Mouse (Mus musculus): Measurements from ENCODE around the gene Ppp1r13b. TPM values are rescaled to one million over a fixed set of nuclear protein-coding genes. Genes with fewer than 3 reads are reported as not detected.

The Ppp1r13b gene
- polyA plus RNA-seq, 1 experiment: 32.1 TPM

GRCm38 (mm10) chr12:111889251-111889650 is 18.7 kb downstream of the Ppp1r13b start:
- H3K27ac ChIP-seq (ENCODE audit: insufficient read depth, low read length): no peak overlapping the region
- no peak for TF ChIP-seq CTCF (IDR thresholded peaks at IDR 0.05; ENCODE audit: extremely low read depth, insufficient read depth, low read length)
- TF ChIP-seq POLR2A (IDR thresholded peaks at IDR 0.05; ENCODE audit: extremely low read depth, insufficient read depth, low read length): no peak
- H3K4me1 ChIP-seq (ENCODE audit: control insufficient read depth, insufficient read depth, low read length): 0 out of 2 replicates have a peak, but pooled peaks cover 2% of the 10 kb centered on the region
- no peak overlapping the region for H3K4me3 ChIP-seq (ENCODE audit: insufficient read depth, low read length)

DNA sequence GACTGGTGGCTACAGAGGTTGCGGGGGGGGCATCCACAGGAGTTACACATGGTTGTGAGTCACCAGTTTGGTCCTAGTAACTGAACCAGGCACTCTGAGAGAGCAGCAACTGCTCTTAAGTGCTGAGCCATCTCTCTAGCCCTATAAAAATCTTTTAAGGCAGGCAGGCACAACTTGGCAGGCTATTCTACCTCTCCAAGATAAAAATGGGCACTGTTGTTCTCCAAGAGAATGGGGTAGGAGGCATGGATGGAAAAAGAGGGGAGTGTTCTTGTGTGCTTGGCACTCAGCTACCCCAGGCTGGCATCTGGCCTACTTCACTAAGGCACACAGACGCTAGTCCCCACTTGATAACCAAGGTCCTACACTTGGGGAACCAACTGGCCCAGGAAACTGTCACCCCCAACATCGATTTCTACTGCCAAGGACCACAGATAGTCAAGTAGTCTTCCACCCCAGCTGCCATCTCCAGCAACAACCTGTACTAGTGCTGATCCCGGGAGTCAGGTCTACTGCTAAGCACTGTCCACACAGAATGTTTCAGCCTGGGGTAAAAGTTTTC is 19.5 kb downstream of the Ppp1r13b start:
- no peak overlapping the region for H3K4me3 ChIP-seq (ENCODE audit: insufficient read depth, low read length)
- no peak for TF ChIP-seq CTCF (IDR thresholded peaks at IDR 0.05; ENCODE audit: extremely low read depth, insufficient read depth, low read length)
- TF ChIP-seq POLR2A (IDR thresholded peaks at IDR 0.05; ENCODE audit: extremely low read depth, insufficient read depth, low read length): no peak
- no peak overlapping the region for H3K27ac ChIP-seq (ENCODE audit: insufficient read depth, low read length)
- 0 out of 2 replicates have a peak, but pooled peaks cover 2% of the 10 kb centered on the region for H3K4me1 ChIP-seq (ENCODE audit: control insufficient read depth, insufficient read depth, low read length)

GRCm38 (mm10) chr12:111887005-111887404 is 20.9 kb downstream of the Ppp1r13b start:
- Histone ChIP-seq H3K4me1 (ENCODE audit: control insufficient read depth, insufficient read depth, low read length) (0 out of 2 replicates have a peak, but pooled peaks cover 2% of the 10 kb centered on the region), H3K4me3 (ENCODE audit: insufficient read depth, low read length) (no peak overlapping the region), H3K27ac (ENCODE audit: insufficient read depth, low read length) (no peak overlapping the region)
- no peak for TF ChIP-seq POLR2A (IDR thresholded peaks at IDR 0.05; ENCODE audit: extremely low read depth, insufficient read depth, low read length)
- TF ChIP-seq CTCF (IDR thresholded peaks at IDR 0.05; ENCODE audit: extremely low read depth, insufficient read depth, low read length): no peak

DNA sequence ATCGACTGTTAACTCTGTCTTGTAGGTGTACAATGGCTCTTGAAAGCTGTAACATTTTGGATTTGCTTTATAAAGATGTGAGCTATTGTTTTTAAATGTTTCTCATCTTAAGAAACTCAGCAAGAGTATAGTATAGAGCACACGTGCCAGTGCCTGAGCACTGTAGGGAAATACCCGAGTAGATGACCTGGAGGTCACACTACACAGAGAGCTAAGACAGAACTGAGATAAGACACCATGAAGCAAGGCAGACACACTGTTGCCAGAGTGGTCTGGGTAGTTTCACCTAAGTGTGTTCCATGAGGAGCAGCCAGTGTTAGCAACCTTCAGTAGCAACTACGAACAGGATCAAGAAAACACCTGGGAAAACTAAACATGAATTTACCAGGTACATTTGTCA is 25.1 kb downstream of the Ppp1r13b start:
- H3K27ac ChIP-seq (ENCODE audit: insufficient read depth, low read length): no peak overlapping the region
- 0 out of 2 replicates have a peak, but pooled peaks cover 2% of the 10 kb centered on the region for H3K4me1 ChIP-seq (ENCODE audit: control insufficient read depth, insufficient read depth, low read length)
- H3K4me3 ChIP-seq (ENCODE audit: insufficient read depth, low read length): no peak overlapping the region
- TF ChIP-seq POLR2A (IDR thresholded peaks at IDR 0.05; ENCODE audit: extremely low read depth, insufficient read depth, low read length): no peak
- TF ChIP-seq CTCF (IDR thresholded peaks at IDR 0.05; ENCODE audit: extremely low read depth, insufficient read depth, low read length): no peak

DNA sequence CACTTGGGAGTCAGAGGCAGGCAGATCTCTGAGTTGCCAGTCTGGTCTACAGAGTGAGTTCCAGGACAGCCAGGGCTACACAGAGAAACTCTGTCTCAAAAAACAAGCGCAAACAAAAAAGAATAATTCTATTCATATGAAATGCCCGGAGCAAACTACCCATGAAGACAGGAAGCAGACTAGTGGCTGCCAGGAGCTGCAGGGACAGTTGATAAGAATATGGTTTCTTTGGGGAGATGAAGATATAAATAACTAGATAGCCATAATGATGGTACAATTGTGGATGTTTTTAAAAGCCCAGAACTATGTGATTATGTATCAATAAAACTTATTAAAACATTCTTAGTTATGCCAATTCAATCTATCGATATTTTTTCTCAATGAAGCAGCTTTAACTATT is 25.9 kb downstream of the Ppp1r13b start:
- Histone ChIP-seq H3K27ac (ENCODE audit: insufficient read depth, low read length) (no peak overlapping the region), H3K4me1 (ENCODE audit: control insufficient read depth, insufficient read depth, low read length) (0 out of 2 replicates have a peak, but pooled peaks cover 2% of the 10 kb centered on the region), H3K4me3 (ENCODE audit: insufficient read depth, low read length) (no peak overlapping the region)
- no peak for TF ChIP-seq POLR2A (IDR thresholded peaks at IDR 0.05; ENCODE audit: extremely low read depth, insufficient read depth, low read length)
- no peak for TF ChIP-seq CTCF (IDR thresholded peaks at IDR 0.05; ENCODE audit: extremely low read depth, insufficient read depth, low read length)

DNA sequence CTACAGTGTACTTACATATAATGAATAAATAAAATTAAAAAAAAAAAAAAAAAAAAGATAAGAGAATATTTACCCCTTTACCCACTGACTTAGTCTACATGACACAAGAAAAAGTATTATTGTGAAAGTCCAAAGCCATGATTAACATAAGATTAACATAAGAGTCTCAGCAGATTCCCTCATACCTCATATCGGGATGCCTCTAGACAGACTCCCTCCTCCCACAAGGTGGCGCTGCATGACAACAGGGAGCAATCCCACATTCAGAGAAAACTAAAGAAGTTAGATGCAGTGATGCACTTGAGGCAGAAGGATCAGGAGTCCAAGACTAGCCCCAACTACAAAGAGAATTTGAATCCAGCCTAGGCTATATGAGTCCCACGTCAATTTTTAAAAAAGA is 29.7 kb downstream of the Ppp1r13b start:
- Histone ChIP-seq H3K27ac (ENCODE audit: insufficient read depth, low read length) (no peak overlapping the region), H3K4me1 (ENCODE audit: control insufficient read depth, insufficient read depth, low read length) (peaks cover 2% of the 10 kb centered on the region; the same call in 1 of the 2 replicates)

DNA sequence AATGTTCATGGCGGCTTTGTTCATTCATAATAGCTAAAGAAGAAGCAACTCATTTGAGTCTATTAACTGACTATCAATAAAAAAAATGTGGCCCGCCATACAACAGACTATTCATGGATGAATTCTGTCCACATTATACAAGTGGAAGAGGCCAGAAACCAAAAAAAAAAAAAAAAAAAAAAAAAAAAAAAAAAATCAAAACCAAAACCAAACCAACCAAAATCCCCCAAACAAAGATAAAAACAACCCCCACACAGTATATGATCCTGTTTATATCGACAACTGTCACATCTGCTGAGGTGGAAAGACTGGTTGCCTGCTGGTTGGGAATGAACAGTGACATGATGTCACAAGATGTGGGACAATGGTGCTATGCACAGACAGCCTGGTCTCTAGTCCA is 32.4 kb downstream of the Ppp1r13b start:
- TF ChIP-seq POLR2A (IDR thresholded peaks at IDR 0.05; ENCODE audit: extremely low read depth, insufficient read depth, low read length): no peak
- TF ChIP-seq CTCF (IDR thresholded peaks at IDR 0.05; ENCODE audit: extremely low read depth, insufficient read depth, low read length): no peak

More for the DNA sequence above, 29.7 kb downstream of the Ppp1r13b start:
- TF ChIP-seq POLR2A (IDR thresholded peaks at IDR 0.05; ENCODE audit: extremely low read depth, insufficient read depth, low read length): no peak
- peak; percentile 97 for TF ChIP-seq CTCF (IDR thresholded peaks at IDR 0.05; ENCODE audit: extremely low read depth, insufficient read depth, low read length)
- no peak overlapping the region for H3K4me3 ChIP-seq (ENCODE audit: insufficient read depth, low read length)

GRCm38 (mm10) chr12:111874601-111875140 is 33.2 kb downstream of the Ppp1r13b start:
- no peak for TF ChIP-seq CTCF (IDR thresholded peaks at IDR 0.05; ENCODE audit: extremely low read depth, insufficient read depth, low read length)
- no peak for TF ChIP-seq POLR2A (IDR thresholded peaks at IDR 0.05; ENCODE audit: extremely low read depth, insufficient read depth, low read length)

More for the DNA sequence above, 32.4 kb downstream of the Ppp1r13b start:
- H3K27ac ChIP-seq (ENCODE audit: insufficient read depth, low read length): no peak overlapping the region
- no peak overlapping the region for H3K4me3 ChIP-seq (ENCODE audit: insufficient read depth, low read length)
- peaks cover 2% of the 10 kb centered on the region; the same call in 1 of the 2 replicates for H3K4me1 ChIP-seq (ENCODE audit: control insufficient read depth, insufficient read depth, low read length)

GRCm38 (mm10) chr12:111872079-111872478 is 35.8 kb downstream of the Ppp1r13b start:
- H3K4me3 ChIP-seq (ENCODE audit: insufficient read depth, low read length): no peak overlapping the region
- TF ChIP-seq POLR2A (IDR thresholded peaks at IDR 0.05; ENCODE audit: extremely low read depth, insufficient read depth, low read length) (no peak), CTCF (IDR thresholded peaks at IDR 0.05; ENCODE audit: extremely low read depth, insufficient read depth, low read length) (no peak)
- H3K27ac ChIP-seq (ENCODE audit: insufficient read depth, low read length): no peak overlapping the region
- peaks cover 2% of the 10 kb centered on the region; the same call in 1 of the 2 replicates for H3K4me1 ChIP-seq (ENCODE audit: control insufficient read depth, insufficient read depth, low read length)

More at GRCm38 (mm10) chr12:111874601-111875140, 33.2 kb downstream of the Ppp1r13b start:
- Histone ChIP-seq H3K4me3 (ENCODE audit: insufficient read depth, low read length) (no peak overlapping the region), H3K4me1 (ENCODE audit: control insufficient read depth, insufficient read depth, low read length) (peaks cover 2% of the 10 kb centered on the region; the same call in 1 of the 2 replicates), H3K27ac (ENCODE audit: insufficient read depth, low read length) (no peak overlapping the region)

DNA sequence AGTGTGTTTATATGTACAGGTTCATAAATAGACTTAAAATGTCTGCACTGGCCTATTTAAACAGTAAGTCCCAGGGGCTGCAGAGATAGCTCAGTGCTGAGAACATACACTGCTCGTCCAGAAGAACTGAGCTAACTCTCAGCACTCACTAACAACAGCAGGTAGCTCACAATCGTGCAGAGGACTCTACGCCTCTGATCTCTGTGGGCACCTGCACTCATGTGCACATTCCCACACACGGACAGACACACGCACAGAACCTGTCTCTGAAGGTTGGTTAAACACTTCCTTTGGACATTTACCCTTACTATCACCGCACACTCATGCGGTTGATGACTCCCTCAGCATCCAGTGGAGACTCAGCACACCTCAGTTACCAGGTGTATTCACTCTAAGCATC is 37.1 kb downstream of the Ppp1r13b start:
- no peak overlapping the region for H3K27ac ChIP-seq (ENCODE audit: insufficient read depth, low read length)
- H3K4me1 ChIP-seq (ENCODE audit: control insufficient read depth, insufficient read depth, low read length): peaks cover 2% of the 10 kb centered on the region; the same call in 1 of the 2 replicates
- H3K4me3 ChIP-seq (ENCODE audit: insufficient read depth, low read length): no peak overlapping the region
- TF ChIP-seq CTCF (IDR thresholded peaks at IDR 0.05; ENCODE audit: extremely low read depth, insufficient read depth, low read length) (no peak), POLR2A (IDR thresholded peaks at IDR 0.05; ENCODE audit: extremely low read depth, insufficient read depth, low read length) (no peak)
